ENCODE assay signal across 7 mouse cellular contexts in the genomic region with DNA sequence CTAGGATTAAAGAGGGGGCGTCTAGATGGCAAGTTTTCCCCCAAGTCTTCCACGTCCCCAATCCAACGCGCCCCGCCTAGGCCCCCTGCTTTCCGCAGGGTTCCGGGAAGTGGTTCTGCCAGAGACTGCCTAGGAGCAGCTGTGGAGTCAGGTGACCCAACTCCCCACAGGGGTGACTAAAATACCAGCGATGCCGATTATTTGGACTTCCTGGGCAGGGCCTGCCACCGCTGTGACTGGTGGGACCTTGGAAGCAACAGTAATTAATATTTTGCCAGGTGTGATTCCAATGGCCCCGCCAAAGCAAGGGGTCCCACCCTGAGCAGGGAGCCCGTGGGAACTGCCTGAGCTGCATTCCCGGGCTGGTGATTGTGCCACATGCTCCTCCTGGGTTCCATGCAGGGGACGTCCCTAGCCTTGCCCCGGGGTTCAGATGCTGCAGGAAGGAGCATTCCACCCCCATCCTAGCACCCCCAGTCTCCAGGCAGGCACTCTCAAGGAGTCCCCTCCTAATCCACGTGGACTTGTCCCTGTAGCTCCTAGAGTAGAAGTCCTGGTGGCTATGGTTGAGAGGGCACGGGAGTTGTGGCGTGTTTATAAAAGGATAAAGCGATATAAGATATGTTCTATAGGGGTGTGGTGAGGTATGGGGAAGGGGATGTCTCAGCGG. TPM values are rescaled to one million over a fixed set of nuclear protein-coding genes. Genes with fewer than 3 reads are reported as not detected.
DNase-seq lines count a peak whose midpoint lies in the region; ATAC-seq and TF ChIP-seq lines count a peak whose summit lies in the region.

No protein-coding gene starts in this region.

- H3K9ac ChIP-seq in heart, postnatal 0 days (replicated peaks; ENCODE audit: low read depth, low read length) = peak overlapping the region; percentile 52
- 0 out of 2 replicates have a peak overlapping the region, but pooled peaks have one; percentile 34 for H3K9ac ChIP-seq in limb, embryonic 12.5 days (replicated peaks)
- H3K9ac ChIP-seq in stomach, embryonic 14.5 days (replicated peaks; ENCODE audit: low read depth, low read length) = no peak overlapping the region

- H3K27me3 ChIP-seq in heart, postnatal 0 days (ENCODE audit: control insufficient read depth, insufficient read depth, low read length) = no peaks in the 10 kb centered on the region
- no peaks in the 10 kb centered on the region; the same call in 1 of the 2 replicates for H3K27me3 ChIP-seq in limb, embryonic 12.5 days
- H3K27me3 ChIP-seq in stomach, embryonic 14.5 days (ENCODE audit: control insufficient read depth, insufficient read depth, low read length) = no peaks in the 10 kb centered on the region

- WGBS in heart, postnatal 0 days = 18% methylated on average over 20 of the region's 20 CpGs
- 23% methylated on average over 20 of the region's 20 CpGs for WGBS in limb, embryonic 12.5 days
- 25% methylated on average over 20 of the region's 20 CpGs for WGBS in stomach, embryonic 14.5 days

- ATAC-seq in heart, postnatal 0 days (ENCODE audit: insufficient read depth, low read depth) = peak; percentile 88
- peak; percentile 70; the same call in 1 of the 2 replicates for ATAC-seq in limb, embryonic 12.5 days (ENCODE audit: insufficient number of reproducible peaks, insufficient read depth, low FRiP score, low TSS enrichment, low read depth)
- ATAC-seq in stomach, embryonic 14.5 days (ENCODE audit: insufficient number of reproducible peaks, insufficient read depth, low FRiP score, low read depth) = peak; percentile 61; the same call in 1 of the 2 replicates
- no peak for ATAC-seq in erythroblast, adult 5-6 weeks (replicated peaks; ENCODE audit: low FRiP score, poor library complexity, severe bottlenecking)

- peak overlapping the region; percentile 22 for H3K4me3 ChIP-seq in heart, postnatal 0 days (ENCODE audit: low read depth, low read length)
- peak overlapping the region; percentile 26 for H3K4me3 ChIP-seq in limb, embryonic 12.5 days (replicated peaks)
- H3K4me3 ChIP-seq in stomach, embryonic 14.5 days (ENCODE audit: low read depth, low read length) = no peak overlapping the region

- H3K4me1 ChIP-seq in heart, postnatal 0 days (ENCODE audit: control insufficient read depth, insufficient read depth) = peaks cover 6% of the 10 kb centered on the region
- H3K4me1 ChIP-seq in limb, embryonic 12.5 days (replicated peaks) = peaks cover 14% of the 10 kb centered on the region
- peaks cover 6% of the 10 kb centered on the region; the same call in 1 of the 2 replicates for H3K4me1 ChIP-seq in stomach, embryonic 14.5 days (ENCODE audit: control insufficient read depth, insufficient read depth, low read length)

- DNase-seq in urinary bladder, postnatal 25 days (ENCODE audit: low spot score) = peak; percentile 17
- no peak for DNase-seq in urinary bladder, postnatal 36 days (ENCODE audit: low spot score in 2 of 2)
- peak; percentile 56 for DNase-seq in heart, postnatal 0 days (ENCODE audit: low spot score)
- no peak for DNase-seq in right cerebral cortex, postnatal 14 days

- TF ChIP-seq CTCF in heart, postnatal 0 days (IDR thresholded peaks at IDR 0.05; ENCODE audit: low read depth) = no peak

- 0 out of 2 replicates have a peak overlapping the region, but pooled peaks have one; percentile 8 for H3K27ac ChIP-seq in heart, postnatal 0 days (ENCODE audit: low read depth)
- no peak overlapping the region for H3K27ac ChIP-seq in limb, embryonic 12.5 days
- no peak overlapping the region for H3K27ac ChIP-seq in stomach, embryonic 14.5 days (ENCODE audit: low read length)

- TF ChIP-seq EP300 in heart, postnatal 0 days (IDR thresholded peaks at IDR 0.05; ENCODE audit: low read depth) = no peak

- peak overlapping the region; percentile 55 for H3K4me2 ChIP-seq in heart, postnatal 0 days (ENCODE audit: low read depth, low read length)
- H3K4me2 ChIP-seq in limb, embryonic 12.5 days = peak overlapping the region; percentile 55
- peak overlapping the region; percentile 28 for H3K4me2 ChIP-seq in stomach, embryonic 14.5 days (replicated peaks; ENCODE audit: low read depth, low read length)

- H3K36me3 ChIP-seq in heart, postnatal 0 days (replicated peaks; ENCODE audit: control insufficient read depth, insufficient read depth, low read length) = no peaks in the 10 kb centered on the region
- H3K36me3 ChIP-seq in limb, embryonic 12.5 days = no peaks in the 10 kb centered on the region
- no peaks in the 10 kb centered on the region for H3K36me3 ChIP-seq in stomach, embryonic 14.5 days (ENCODE audit: control insufficient read depth, insufficient read depth, low read length)

- H3K9me3 ChIP-seq in heart, postnatal 0 days (replicated peaks; ENCODE audit: control insufficient read depth, low read length) = peaks cover 4% of the 10 kb centered on the region
- H3K9me3 ChIP-seq in limb, embryonic 12.5 days = no peaks in the 10 kb centered on the region
- no peaks in the 10 kb centered on the region for H3K9me3 ChIP-seq in stomach, embryonic 14.5 days (ENCODE audit: control insufficient read depth, low read depth, low read length)

RNA-seq across cellular contexts. Expression of a gene that starts 28.5 kb away (rescaled TPM):
- total RNA-seq in heart, postnatal 0 days (2014; rRNA removed; ENCODE audit: low replicate concordance) = 15.9 and 20.8 TPM in 2 replicates
- polyA plus RNA-seq in heart, postnatal 0 days (2015; fragmentation: Nextera tagmentation; extraction: Ambion mirVana) = 8.0 and 9.6 TPM in 2 replicates
- polyA plus RNA-seq in limb, embryonic 12.5 days (2016; fragmentation: Nextera tagmentation; extraction: Ambion mirVana) = 3.2 and 3.9 TPM in 2 replicates
- 4.6 TPM in 2 replicates for polyA plus RNA-seq in stomach, embryonic 14.5 days (2014; fragmentation: Nextera tagmentation; extraction: Ambion mirVana)
- 1.9 and 2.9 TPM in 2 replicates for total RNA-seq in erythroblast, adult 5-6 weeks (2015; ENCODE audit: low replicate concordance)
- 0.42 and 1.8 TPM in 2 replicates for total RNA-seq in erythroblast, adult 5-6 weeks (2017; ENCODE audit: low replicate concordance)

RNA-seq across cellular contexts. Expression of a gene that starts 31.5 kb away (rescaled TPM):
- 120 and 143 TPM in 2 replicates for total RNA-seq in heart, postnatal 0 days (2014; rRNA removed; ENCODE audit: low replicate concordance)
- polyA plus RNA-seq in heart, postnatal 0 days (2015; fragmentation: Nextera tagmentation; extraction: Ambion mirVana) = 209 and 216 TPM in 2 replicates
- 449 and 459 TPM in 2 replicates for polyA plus RNA-seq in limb, embryonic 12.5 days (2016; fragmentation: Nextera tagmentation; extraction: Ambion mirVana)
- 335 and 346 TPM in 2 replicates for polyA plus RNA-seq in stomach, embryonic 14.5 days (2014; fragmentation: Nextera tagmentation; extraction: Ambion mirVana)
- total RNA-seq in erythroblast, adult 5-6 weeks (2015; ENCODE audit: low replicate concordance) = 4.0 and 22.2 TPM in 2 replicates
- total RNA-seq in erythroblast, adult 5-6 weeks (2017; ENCODE audit: low replicate concordance) = 21.7 and 52.3 TPM in 2 replicates

RNA-seq across cellular contexts. Expression of a gene that starts 42.8 kb away (rescaled TPM):
- 8.3 and 19.5 TPM in 2 replicates for total RNA-seq in heart, postnatal 0 days (2014; rRNA removed; ENCODE audit: low replicate concordance)
- polyA plus RNA-seq in heart, postnatal 0 days (2015; fragmentation: Nextera tagmentation; extraction: Ambion mirVana) = 24.1 and 25.3 TPM in 2 replicates
- 83.4 and 83.8 TPM in 2 replicates for polyA plus RNA-seq in limb, embryonic 12.5 days (2016; fragmentation: Nextera tagmentation; extraction: Ambion mirVana)
- polyA plus RNA-seq in stomach, embryonic 14.5 days (2014; fragmentation: Nextera tagmentation; extraction: Ambion mirVana) = 78.8 and 78.9 TPM in 2 replicates
- 49.2 and 62.9 TPM in 2 replicates for total RNA-seq in erythroblast, adult 5-6 weeks (2015; ENCODE audit: low replicate concordance)
- 80.2 and 115 TPM in 2 replicates for total RNA-seq in erythroblast, adult 5-6 weeks (2017; ENCODE audit: low replicate concordance)

Comparison
In these comparisons a context has a peak if more than half of its experiments do, and no peak if none do; other contexts are left out.
1. DNase-seq: peak in urinary bladder, postnatal 25 days (single experiment) and heart, postnatal 0 days (single experiment); none in urinary bladder, postnatal 36 days (0 of 2) and right cerebral cortex, postnatal 14 days (single experiment).
2. Peak in every context shown above with its lines, with median percentiles within 50 percentile points of each other: H3K4me2 ChIP-seq.